Mouse (Mus musculus) C2C12 (cell line): ENCODE data around the gene Bhlhe40. TPM values are rescaled to one million over a fixed set of nuclear protein-coding genes. Genes with fewer than 3 reads are reported as not detected.

ENCODE experiments used
- H3K27me3 ChIP-seq: one replicate; pipeline ENCODE4 v1.6.1; 2011; ENCODE audit not compliant: control insufficient read depth, insufficient read depth, insufficient read length
- H3K36me3 ChIP-seq: one replicate; pipeline ENCODE4 v1.6.1; 2011; ENCODE audit not compliant: control insufficient read depth, insufficient read depth
- H3K4me3 ChIP-seq: one replicate; pipeline ENCODE4 v1.5.1; 2011; ENCODE audit warnings: mild to moderate bottlenecking, control low read depth; ENCODE audit not compliant: poor library complexity, insufficient read depth, severe bottlenecking
- H3K79me2 ChIP-seq: one replicate; pipeline ENCODE4 v1.6.1; 2011; ENCODE audit not compliant: control insufficient read depth, insufficient read depth
- H3K79me3 ChIP-seq: one replicate; pipeline ENCODE4 v1.6.1; 2011; ENCODE audit warnings: low read depth, control low read depth
- H3ac ChIP-seq: one replicate; pipeline ENCODE3; 2011; ENCODE audit warnings: low read depth; ENCODE audit not compliant: control insufficient read depth, insufficient read length
- CEBPB ChIP-seq: IDR thresholded peaks from one replicate; pipeline ENCODE4 v1.6.1; 2011; ENCODE audit warnings: low read depth, mild to moderate bottlenecking, control low read depth, moderate library complexity
- CTCF ChIP-seq: IDR thresholded peaks from one replicate; pipeline ENCODE4 v1.5.1; 2011; ENCODE audit not compliant: control insufficient read depth, insufficient read depth, insufficient read length
- FOSL1 ChIP-seq: IDR thresholded peaks from one replicate; pipeline ENCODE4 v1.8.0; 2011; ENCODE audit warnings: mild to moderate bottlenecking, low read length; ENCODE audit not compliant: poor library complexity, insufficient read depth, severe bottlenecking
- MAX ChIP-seq: IDR thresholded peaks from one replicate; pipeline ENCODE4 v1.6.1; 2011; ENCODE audit warnings: mild to moderate bottlenecking, control low read depth
- MYOD1 ChIP-seq: IDR thresholded peaks from one replicate; pipeline ENCODE4 v1.6.1; 2011; ENCODE audit warnings: low read depth; ENCODE audit not compliant: control insufficient read depth, insufficient read length
- MYOG ChIP-seq: IDR thresholded peaks from one replicate; pipeline ENCODE4 v1.6.1; 2011; ENCODE audit not compliant: control insufficient read depth, insufficient read length; ENCODE audit errors: extremely low read depth
- USF1 ChIP-seq: IDR thresholded peaks from one replicate; pipeline ENCODE4 v1.6.1; 2011; ENCODE audit warnings: low read depth, mild to moderate bottlenecking, control low read depth, moderate library complexity
- polyA plus RNA-seq: library from polyadenylated mRNA; unstranded; fragments of >200 nt; fragmentation: generic; extraction: Trizol; gene quantifications from one replicate; pipeline ENCODE4 v1.2.1, GENCODE M21; 2012; ENCODE audit warnings: missing spikeins

Bhlhe40 gene
- polyA plus RNA-seq, 1 experiment = 15.3 TPM

DNA sequence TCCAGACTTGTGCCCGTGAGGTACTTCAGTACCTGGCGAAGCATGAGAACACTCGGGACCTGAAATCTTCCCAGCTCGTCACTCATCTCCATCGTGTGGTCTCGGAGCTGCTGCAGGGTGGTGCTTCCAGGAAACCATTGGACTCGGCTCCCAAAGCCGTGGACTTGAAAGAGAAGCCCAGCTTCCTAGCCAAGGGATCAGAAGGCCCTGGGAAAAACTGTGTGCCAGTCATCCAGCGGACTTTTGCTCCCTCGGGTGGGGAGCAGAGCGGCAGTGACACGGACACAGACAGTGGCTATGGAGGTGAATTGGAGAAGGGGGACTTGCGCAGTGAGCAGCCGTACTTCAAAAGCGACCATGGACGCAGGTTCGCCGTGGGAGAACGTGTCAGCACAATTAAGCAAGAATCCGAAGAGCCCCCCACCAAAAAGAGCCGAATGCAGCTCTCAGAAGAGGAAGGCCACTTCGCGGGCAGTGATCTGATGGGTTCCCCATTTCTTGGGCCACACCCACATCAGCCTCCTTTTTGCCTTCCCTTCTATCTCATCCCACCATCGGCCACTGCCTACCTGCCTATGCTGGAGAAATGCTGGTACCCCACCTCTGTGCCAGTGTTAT lies 4.2 kb downstream of the Bhlhe40 start:
- Histone ChIP-seq H3K79me3 (peaks cover 31% of the 10 kb centered on the region), H3K27me3 (no peaks in the 10 kb centered on the region), H3K36me3 (peaks cover 40% of the 10 kb centered on the region), H3K4me3 (no peak overlapping the region), H3ac (no peak overlapping the region), H3K79me2 (peaks cover 59% of the 10 kb centered on the region)
- TF ChIP-seq CTCF = no peak
- TF ChIP-seq USF1 = no peak
- no peak for TF ChIP-seq CEBPB
- TF ChIP-seq MYOD1 = no peak
- TF ChIP-seq FOSL1 = no peak
- no peak for TF ChIP-seq MYOG
- TF ChIP-seq MAX = no peak

DNA sequence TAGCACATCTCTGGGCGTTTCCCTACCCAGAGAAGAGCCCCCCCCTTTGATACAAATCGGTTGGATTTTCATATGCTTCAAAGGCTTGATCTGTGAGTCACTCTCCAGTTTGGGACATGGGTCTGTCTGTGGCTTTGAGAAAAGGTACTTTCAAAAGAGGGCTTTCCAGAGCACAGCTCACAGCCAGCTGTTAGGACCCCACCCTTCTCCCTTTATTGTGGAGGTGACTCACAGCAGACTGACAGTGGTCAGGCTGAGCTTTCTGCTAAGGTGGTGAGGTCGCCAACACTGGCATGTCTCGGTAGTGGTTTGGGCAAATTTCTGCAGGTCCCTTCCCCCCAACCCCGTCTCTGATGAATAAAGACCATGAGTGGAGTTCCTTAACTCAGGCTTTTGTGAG lies 5.2 kb downstream of the Bhlhe40 start:
- H3K79me3 ChIP-seq = peaks cover 31% of the 10 kb centered on the region
- H3K4me3 ChIP-seq = no peak overlapping the region
- no peak overlapping the region for H3ac ChIP-seq
- no peaks in the 10 kb centered on the region for H3K27me3 ChIP-seq
- H3K79me2 ChIP-seq = peaks cover 57% of the 10 kb centered on the region
- peaks cover 40% of the 10 kb centered on the region for H3K36me3 ChIP-seq
- TF ChIP-seq MAX = no peak
- TF ChIP-seq FOSL1 = peak; percentile 79
- TF ChIP-seq MYOD1 = peak; percentile 92

DNA sequence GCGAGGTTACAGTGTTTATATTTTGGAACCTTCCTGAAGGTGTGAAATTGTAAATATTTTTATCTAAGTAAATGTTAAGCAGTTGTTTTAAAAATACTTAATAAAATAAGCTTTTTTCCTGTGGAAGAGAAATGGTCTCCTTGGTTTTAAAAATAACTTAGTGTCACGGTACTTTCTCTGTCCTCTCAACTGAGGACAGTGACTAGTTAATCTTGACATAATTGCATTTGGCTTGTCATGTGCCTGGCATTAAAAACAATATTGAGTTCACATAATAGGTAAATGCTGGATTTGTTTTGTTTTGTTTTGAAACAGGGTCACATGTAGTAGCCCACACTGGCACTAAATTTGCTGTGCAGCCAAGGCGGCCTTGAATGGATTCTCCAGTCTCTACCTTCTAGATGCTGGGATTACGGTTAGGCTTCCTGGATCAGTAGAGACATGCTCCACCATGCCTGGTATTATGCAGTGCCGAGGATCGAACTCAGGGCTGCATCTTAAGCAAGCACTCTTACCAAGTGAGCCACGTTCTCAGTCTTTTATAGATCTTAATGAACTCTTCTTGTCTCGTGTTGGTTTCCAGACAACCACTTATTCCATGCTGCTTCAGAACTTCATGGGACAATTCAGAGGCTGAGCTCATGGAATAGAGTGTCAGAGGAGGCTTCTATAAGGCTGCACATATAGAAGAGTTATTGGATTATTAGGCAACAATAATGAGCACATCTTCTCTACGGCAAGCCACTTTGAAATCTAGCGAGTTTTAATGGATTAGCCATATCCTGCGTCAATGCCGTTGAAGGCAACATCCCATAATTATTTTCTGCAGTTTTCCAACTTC lies 6.4 kb downstream of the Bhlhe40 start:
- H3K4me3 ChIP-seq = no peak overlapping the region
- H3K79me3 ChIP-seq = peaks cover 25% of the 10 kb centered on the region
- H3K79me2 ChIP-seq = peaks cover 44% of the 10 kb centered on the region
- no peaks in the 10 kb centered on the region for H3K27me3 ChIP-seq
- peaks cover 40% of the 10 kb centered on the region for H3K36me3 ChIP-seq
- TF ChIP-seq USF1 (no peak), CEBPB (no peak), CTCF (no peak), MYOD1 (no peak), MAX (no peak), FOSL1 (no peak), MYOG (no peak)
- H3ac ChIP-seq = no peak overlapping the region

- peaks cover 18% of the 10 kb centered on the region for H3K79me3 ChIP-seq
- H3K36me3 ChIP-seq = peaks cover 40% of the 10 kb centered on the region
- TF ChIP-seq MAX (no peak), CTCF (no peak)
- no peaks in the 10 kb centered on the region for H3K27me3 ChIP-seq
- peaks cover 37% of the 10 kb centered on the region for H3K79me2 ChIP-seq
- no peak overlapping the region for H3K4me3 ChIP-seq
- no peak overlapping the region for H3ac ChIP-seq
These were observed 7.2 kb downstream of the Bhlhe40 start for GRCm38 (mm10) chr6:108667599-108668021.

DNA sequence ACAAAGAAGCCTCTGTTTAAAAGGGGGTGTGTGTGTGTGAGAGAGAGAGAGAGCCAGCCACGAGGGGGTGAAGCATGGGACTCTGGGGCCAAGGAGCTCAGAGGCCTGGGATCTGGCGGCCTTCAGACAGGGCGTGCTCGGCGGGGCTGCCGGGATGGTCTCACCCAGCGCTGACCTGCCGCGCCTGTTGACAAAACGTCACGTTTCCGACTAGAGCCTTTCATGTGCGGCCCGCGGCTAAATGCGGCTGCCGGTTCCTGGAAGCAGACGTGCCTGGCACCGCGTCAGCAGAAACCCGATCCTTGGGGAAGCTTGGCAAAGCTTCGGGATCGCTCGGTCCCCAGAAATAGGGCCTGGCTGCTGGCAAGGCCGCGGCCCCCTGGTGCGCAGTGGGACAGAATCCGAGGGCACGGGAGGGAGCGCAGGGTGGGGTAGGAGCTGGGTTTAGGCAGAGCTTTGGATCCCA lies 7.9 kb downstream of the Bhlhe40 start:
- peak overlapping the region; percentile 33 for H3ac ChIP-seq
- TF ChIP-seq MAX = peak; percentile 32
- no peak for TF ChIP-seq MYOG
- peak; percentile 14 for TF ChIP-seq MYOD1

DNA sequence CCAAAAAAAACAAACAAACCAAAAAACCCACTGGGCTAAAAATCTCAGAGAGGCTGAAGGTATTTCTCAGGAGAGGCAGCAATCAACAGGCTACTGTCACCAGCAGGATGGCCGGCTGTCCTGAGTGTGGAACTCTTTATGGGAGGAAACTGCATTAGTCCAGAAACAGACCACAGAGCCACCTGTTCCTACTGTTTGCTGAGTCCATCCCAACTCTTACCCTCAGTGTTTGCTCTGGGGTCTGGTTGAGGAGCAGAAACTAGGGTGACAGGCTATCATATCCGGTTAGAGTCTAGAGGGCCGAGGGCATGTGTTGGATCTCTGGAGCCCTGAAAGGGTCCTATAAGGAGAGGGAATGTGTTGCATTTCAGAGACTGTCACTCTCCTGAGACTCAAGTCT lies 9.8 kb downstream of the Bhlhe40 start:
- H3ac ChIP-seq = no peak overlapping the region
- peaks cover 10% of the 10 kb centered on the region for H3K79me2 ChIP-seq
- H3K79me3 ChIP-seq = no peaks in the 10 kb centered on the region
- peaks cover 16% of the 10 kb centered on the region for H3K36me3 ChIP-seq
- no peaks in the 10 kb centered on the region for H3K27me3 ChIP-seq
- TF ChIP-seq MYOG (no peak), MAX (no peak), USF1 (no peak), CEBPB (no peak), CTCF (no peak), MYOD1 (no peak), FOSL1 (no peak)
- no peak overlapping the region for H3K4me3 ChIP-seq

More for the DNA sequence above, 7.9 kb downstream of the Bhlhe40 start:
- no peak overlapping the region for H3K4me3 ChIP-seq
- H3K27me3 ChIP-seq = no peaks in the 10 kb centered on the region
- H3K79me2 ChIP-seq = peaks cover 29% of the 10 kb centered on the region
- peaks cover 35% of the 10 kb centered on the region for H3K36me3 ChIP-seq
- H3K79me3 ChIP-seq = peaks cover 11% of the 10 kb centered on the region
